Mouse (Mus musculus) Patski (cell line): ENCODE measurements at regions not wholly inside any gene's neighbourhood (a gene's known extent, or its start where the extent isn't known, plus 50 kb on each side); places are given as distances from the start of the nearest gene placed in this dataset.

Experiments used
- ATAC-seq: fragments of 100-300 bp; one replicate; pipeline ENCODE4 v1.8.0; 2021
- CTCF ChIA-PET: fragments of 350-600 bp; sonication (Branson Sonifier 250); formaldehyde crosslinking; loops from one replicate; lab custom pipeline; 2022; ENCODE audit warnings: inconsistent platforms; lab: Charles Lee
- POLR2A ChIA-PET: fragments of 350-600 bp; sonication (Branson Sonifier 250); formaldehyde crosslinking; loops from one replicate; lab custom pipeline; 2022; ENCODE audit warnings: antibody characterized with exemption, inconsistent platforms; lab: Charles Lee
- DNase-seq: peaks from one replicate; pipeline ENCODE4 v3.0.0-alpha.2; 2011; ENCODE audit warnings: low read depth, low spot score
- H3K27me3 ChIP-seq: fragments of 371-371 bp; one replicate; pipeline ENCODE4 v1.5.1; 2021
- CTCF ChIP-seq: fragments of 100-300 bp; IDR thresholded peaks from one replicate; pipeline ENCODE4 v1.5.1; 2021
- in situ Hi-C: fragments of 300-500 bp; cut with MboI; formaldehyde crosslinking; loops from 3 replicates; pipeline ENCODE4 v1.11.1; 2018; ENCODE audit warnings: low pct_unique_long_range_greater_than_20kb, mixed read lengths

- CTCF ChIA-PET: interaction anchor here (1.2 kb wide), 1 partner anchor 8 kb away, joined by 3 read pairs; no protein-coding TSS in a partner anchor
- no peak for TF ChIP-seq CTCF
These were observed 607.0 kb upstream of the Steap1 start for GRCm38 (mm10) chr5:6356161-6356560.

GRCm38 (mm10) chr5:6347279-6347678 is 598.2 kb upstream of the Steap1 start:
- no peak for ATAC-seq
- TF ChIP-seq CTCF: no peak
- H3K27me3 ChIP-seq: peaks cover 4% of the 10 kb centered on the region
- no peak for DNase-seq
- POLR2A ChIA-PET: no interaction called here
- in situ Hi-C loops: no loop called here
- CTCF ChIA-PET: interaction anchor here (1.3 kb wide), 1 partner anchor 9 kb away, joined by 3 read pairs; no protein-coding TSS in a partner anchor

More at GRCm38 (mm10) chr5:6356161-6356560, 607.0 kb upstream of the Steap1 start:
- DNase-seq: no peak
- ATAC-seq: no peak
- H3K27me3 ChIP-seq: no peaks in the 10 kb centered on the region
- POLR2A ChIA-PET: no interaction called here
- in situ Hi-C loops: no loop called here

- no peak for ATAC-seq
- in situ Hi-C loops: no loop called here
- ChIA-PET CTCF (interaction anchor here (1.3 to 1.4 kb wide), 2 partner anchors 15 to 19 kb away, joined by 3 read pairs; no protein-coding TSS in a partner anchor), POLR2A (no interaction called here)
- peaks cover 4% of the 10 kb centered on the region for H3K27me3 ChIP-seq
- TF ChIP-seq CTCF: no peak
- DNase-seq: no peak
These were observed 595.6 kb upstream of the Steap1 start for GRCm38 (mm10) chr5:6344751-6345150.

- ChIA-PET CTCF (interaction anchor here (1.2 kb wide), 1 partner anchor 25 kb away, joined by 3 read pairs; no protein-coding TSS in a partner anchor), POLR2A (no interaction called here)
- H3K27me3 ChIP-seq: no peaks in the 10 kb centered on the region
- in situ Hi-C loops: no loop called here
- TF ChIP-seq CTCF: no peak
- no peak for ATAC-seq
- DNase-seq: no peak
These were observed 580.5 kb upstream of the Steap1 start for GRCm38 (mm10) chr5:6329611-6330010.

- DNase-seq (no peak), ATAC-seq (no peak)
- in situ Hi-C loops: no loop called here
- CTCF ChIA-PET: interaction anchor here (1.2 kb wide), 1 partner anchor 24 kb away, joined by 3 read pairs; no protein-coding TSS in a partner anchor
- H3K27me3 ChIP-seq: no peaks in the 10 kb centered on the region
- POLR2A ChIA-PET: no interaction called here
- no peak for TF ChIP-seq CTCF
These were observed 579.4 kb upstream of the Steap1 start for GRCm38 (mm10) chr5:6328555-6328954.

- ChIA-PET CTCF (no interaction called here), POLR2A (no interaction called here)
- TF ChIP-seq CTCF: no peak
- no peak for DNase-seq
- H3K27me3 ChIP-seq: no peaks in the 10 kb centered on the region
- in situ Hi-C loops: no loop called here
- ATAC-seq: no peak
These were observed 549.4 kb upstream of the Steap1 start for GRCm38 (mm10) chr5:6298571-6298970.

GRCm38 (mm10) chr5:6294336-6294735 is 545.2 kb upstream of the Steap1 start:
- TF ChIP-seq CTCF: no peak
- ATAC-seq (no peak), DNase-seq (no peak)
- peaks cover 3% of the 10 kb centered on the region for H3K27me3 ChIP-seq
- in situ Hi-C loops: no loop called here
- ChIA-PET CTCF (no interaction called here), POLR2A (no interaction called here)

GRCm38 (mm10) chr5:6251207-6251606 is 502.1 kb upstream of the Steap1 start:
- POLR2A ChIA-PET: no interaction called here
- no peak for ATAC-seq
- in situ Hi-C loops: no loop called here
- TF ChIP-seq CTCF: no peak
- CTCF ChIA-PET: interaction anchor here (0.7 to 0.9 kb wide), 2 partner anchors 12 to 947 kb away, joined by 3 read pairs; no protein-coding TSS in a partner anchor
- DNase-seq: no peak
- peaks cover 4% of the 10 kb centered on the region for H3K27me3 ChIP-seq
